Mouse (Mus musculus) forelimb bud, embryonic 11.5 days (tissue): ENCODE results near the gene Klhl9.

Experiments
- DNase-seq: peaks from one replicate; pipeline ENCODE4 v3.0.0-alpha.2; 2012; ENCODE audit warnings: low read depth, low spot score

Gene Klhl9

DNA sequence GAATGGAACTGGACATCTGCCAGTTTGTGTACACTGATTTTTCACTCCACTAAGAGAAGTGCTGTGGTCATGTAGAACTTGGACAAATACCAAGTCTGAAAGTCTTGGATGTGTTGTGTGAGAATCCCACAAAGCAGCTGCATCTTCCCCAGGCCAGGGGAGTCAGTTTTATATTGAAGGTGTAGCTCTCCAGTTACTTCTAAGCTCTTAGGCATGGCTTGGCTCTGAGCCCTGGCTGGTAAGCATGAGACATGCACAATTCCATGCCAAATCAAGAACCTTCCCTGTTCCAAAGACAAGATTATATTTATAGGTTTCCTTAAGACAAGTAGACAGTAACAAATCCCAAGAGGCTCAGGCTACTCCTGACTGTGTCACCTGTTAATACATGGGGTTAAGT is 7.2 kb downstream of the Klhl9 start:
- DNase-seq = no peak

- no peak for DNase-seq
These were observed 8.0 kb downstream of the Klhl9 start for GRCm38 (mm10) chr4:88714281-88714680.

- DNase-seq = no peak
These were observed 15.0 kb downstream of the Klhl9 start for GRCm38 (mm10) chr4:88707128-88707826.

DNA sequence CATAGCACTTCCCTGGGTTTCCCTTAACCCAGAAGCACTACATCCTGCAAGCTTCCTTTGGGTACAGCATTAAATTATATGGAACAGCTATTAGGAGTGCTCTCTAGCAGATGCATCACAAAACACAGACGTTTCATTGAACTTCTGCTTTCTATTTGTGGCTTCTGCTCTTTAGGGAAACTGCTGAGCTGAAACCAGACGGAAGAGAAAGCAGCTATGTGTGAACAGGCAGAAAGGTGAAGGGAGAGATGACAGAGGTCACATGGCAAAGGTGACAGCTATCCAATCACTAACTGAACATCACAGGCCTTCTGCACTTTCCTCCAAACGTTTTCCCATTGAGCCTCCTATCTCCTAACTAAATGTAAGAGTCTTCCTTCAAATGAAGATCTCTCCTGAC is 16.3 kb downstream of the Klhl9 start:
- DNase-seq = no peak

GRCm38 (mm10) chr4:88699301-88699700 is 23.0 kb downstream of the Klhl9 start:
- DNase-seq = no peak

DNA sequence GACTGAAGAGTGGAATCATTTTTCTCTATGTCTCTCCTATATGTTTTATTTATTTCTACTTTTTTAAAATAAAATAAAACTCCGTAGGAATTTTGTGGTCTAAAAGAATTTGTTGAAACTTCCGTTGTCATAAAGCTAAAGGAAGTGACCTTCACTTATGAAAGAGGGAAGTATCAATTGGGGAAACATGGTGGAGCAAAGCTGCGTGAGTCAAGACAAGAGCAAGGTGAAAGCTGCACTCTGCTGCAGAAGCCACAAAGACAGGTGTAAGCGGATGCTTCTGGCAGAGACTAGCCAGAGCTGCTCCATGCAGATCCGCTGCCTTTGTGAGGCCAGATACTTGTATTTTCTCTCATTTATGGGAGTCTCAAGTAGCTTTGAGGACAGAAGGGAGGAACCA is 23.5 kb downstream of the Klhl9 start:
- DNase-seq = no peak

GRCm38 (mm10) chr4:88697753-88698152 is 24.5 kb downstream of the Klhl9 start:
- no peak for DNase-seq

DNA sequence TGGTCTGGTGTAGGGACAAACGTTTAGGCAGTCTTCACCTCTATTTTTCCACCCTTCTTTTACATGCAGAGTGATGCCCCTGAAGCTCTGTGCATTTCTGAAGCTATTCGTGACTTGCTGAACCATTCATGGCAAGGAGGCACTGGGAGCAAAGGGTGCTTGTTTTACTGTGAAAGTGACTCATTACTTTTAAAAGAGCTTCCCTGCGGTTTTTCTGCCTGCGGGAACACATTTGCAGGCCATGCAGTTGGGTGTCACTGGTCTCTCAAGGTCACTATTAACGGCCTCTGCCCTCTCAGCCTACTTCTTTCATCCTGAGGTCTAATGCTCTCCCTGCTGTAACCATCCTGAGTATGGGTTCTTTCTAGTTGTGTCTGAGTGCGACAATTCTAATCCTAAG is 25.2 kb downstream of the Klhl9 start:
- no peak for DNase-seq

DNA sequence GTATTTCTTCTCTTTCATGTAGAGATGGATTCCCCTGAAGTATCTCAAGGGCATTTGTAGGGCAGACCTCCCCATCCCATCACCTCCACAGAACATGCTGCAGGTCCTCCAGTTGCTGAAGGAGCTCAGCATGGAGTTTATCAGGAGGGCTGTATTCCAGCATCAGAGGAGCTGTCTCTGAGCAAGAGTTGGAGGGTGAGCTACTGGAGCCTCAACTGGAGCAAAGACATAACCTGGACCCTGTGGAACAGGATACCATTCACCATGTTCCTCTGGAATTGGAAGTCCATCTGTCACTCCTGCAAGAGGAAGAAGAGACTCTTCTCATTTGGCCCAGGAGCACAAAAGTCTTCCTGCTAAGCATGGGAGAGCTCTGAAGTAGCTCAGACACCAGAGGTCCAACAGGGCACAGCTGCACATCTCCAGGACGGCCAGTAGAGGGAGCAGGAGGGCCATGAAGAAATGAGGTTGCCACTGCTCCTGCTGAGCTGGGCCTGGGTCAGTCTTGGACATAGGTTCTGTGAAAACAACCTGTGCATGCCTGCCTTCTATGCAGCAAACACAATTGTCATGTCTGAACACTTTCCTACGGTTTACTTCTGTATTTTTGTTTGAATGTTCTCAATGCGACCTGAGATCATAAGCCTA is 25.9 kb downstream of the Klhl9 start:
- peak; percentile 80 for DNase-seq

GRCm38 (mm10) chr4:88693392-88693791 is 28.9 kb downstream of the Klhl9 start:
- DNase-seq = no peak

- DNase-seq = no peak
These were observed 29.7 kb downstream of the Klhl9 start for GRCm38 (mm10) chr4:88692537-88692936.

GRCm38 (mm10) chr4:88691259-88691658 is 31.0 kb downstream of the Klhl9 start, which contains the start of gene Ifnab:
Gene Ifnab, minus strand, starts transcription at chr4:88691359.
- DNase-seq = no peak

DNA sequence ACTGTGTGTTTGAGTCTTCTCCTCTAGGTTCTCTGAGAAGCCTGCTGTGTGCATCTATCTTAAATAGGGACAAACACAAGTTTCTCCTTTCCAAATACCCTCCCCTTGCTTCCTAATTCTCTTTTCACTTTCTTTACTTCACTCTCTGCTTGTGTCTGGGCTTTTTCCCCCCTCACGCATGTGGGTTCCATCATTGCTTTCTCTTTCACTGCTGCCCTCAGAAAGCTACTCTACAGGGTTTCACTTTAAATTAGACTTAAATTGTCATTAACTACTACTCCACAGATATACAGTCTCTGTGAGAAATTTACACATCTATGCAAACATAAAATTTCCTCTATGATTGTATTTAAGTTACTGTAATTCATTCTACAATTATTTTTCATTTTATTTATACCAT is 38.5 kb downstream of the Klhl9 start, which contains the start of gene Ifna2:
Gene Ifna2 (minus strand): TSS at position 101 of the 400 bp plus-strand sequence.
- DNase-seq = no peak

DNA sequence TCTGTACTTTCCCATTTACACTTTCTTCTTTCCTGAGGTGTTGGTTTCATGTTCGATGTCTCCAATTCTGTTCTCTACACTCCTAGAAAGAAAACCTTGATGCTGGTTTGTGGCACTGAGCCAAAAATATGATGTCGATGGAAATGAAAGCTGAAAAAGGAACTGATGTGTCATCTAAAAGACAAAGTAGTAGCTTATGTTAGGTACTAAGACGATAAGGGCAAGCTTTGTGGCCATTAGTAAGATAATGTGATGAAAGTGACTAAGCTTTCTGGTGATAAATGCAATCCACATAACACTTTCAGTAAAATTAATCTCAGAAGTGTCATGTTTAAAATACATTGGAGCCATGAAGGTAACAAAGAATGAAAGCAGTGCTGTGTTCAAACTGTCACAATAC is 40.9 kb downstream of the Klhl9 start:
- no peak for DNase-seq

DNA sequence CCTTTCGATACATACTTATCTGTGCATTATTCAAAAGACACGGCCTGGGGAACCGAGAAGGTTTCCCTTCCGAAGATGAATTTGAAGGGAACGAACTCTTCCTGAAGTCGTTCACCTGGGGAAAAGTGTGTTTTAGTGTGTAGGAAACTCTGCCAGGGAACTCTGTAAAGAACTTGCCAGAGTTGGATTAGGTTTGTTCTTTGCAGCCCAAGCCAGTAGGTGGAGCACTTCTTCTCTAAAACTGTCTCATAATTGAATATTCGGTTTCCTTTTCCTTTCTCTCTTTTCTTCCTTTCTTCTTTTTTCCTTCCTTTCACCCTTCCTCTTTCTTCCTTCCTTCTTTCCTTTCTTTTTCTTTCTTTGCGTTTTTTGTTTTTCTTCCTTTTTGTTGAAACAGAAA is 41.9 kb downstream of the Klhl9 start:
- no peak for DNase-seq

- DNase-seq = no peak
These were observed 45.4 kb downstream of the Klhl9 start, which contains the start of gene Ifna16 for GRCm38 (mm10) chr4:88676824-88677223. Gene Ifna16, minus strand, starts transcription at chr4:88676924.
